ENCODE assay signal across 8 mouse cellular contexts in the genomic region with DNA sequence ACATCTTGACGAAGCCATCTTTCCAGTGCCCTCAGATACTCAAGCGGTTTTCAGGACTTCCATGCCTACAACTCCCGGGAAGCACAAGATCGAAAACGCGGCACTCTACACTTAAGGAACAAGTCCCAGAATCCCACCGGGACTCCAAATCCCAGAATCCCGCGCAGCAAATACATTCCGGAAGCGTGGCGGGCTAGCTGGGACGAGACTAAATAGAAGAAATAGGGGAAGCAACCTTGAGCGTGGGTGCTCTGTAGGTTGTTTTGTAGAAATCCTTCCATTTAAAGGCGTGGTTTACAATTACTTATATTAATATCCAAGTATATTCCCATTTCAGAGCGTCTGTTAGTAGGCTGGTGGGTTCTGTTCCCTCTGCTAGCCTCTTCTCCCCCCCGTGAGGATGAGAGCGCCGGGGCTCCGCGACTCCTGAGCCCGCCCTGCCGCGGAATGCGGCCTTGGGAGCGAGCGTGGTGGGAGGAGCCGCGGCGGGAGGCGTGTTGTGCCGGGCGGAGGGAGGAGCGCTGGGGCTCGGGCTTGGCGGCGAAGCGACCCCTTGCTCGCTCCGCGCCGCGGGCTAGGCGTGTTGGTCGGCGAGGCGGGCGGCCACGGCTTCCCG. TPM values are rescaled to one million over a fixed set of nuclear protein-coding genes. Genes with fewer than 3 reads are reported as not detected.
A peak's percentile ranks its signal among the peaks of the same experiment; 100 is the strongest.
DNase-seq lines count a peak whose midpoint lies in the region; ATAC-seq lines count a peak whose summit lies in the region.

A gene (plus strand): TSS at position 465 of the 616 bp plus-strand sequence.

- peak; percentile 95 to 98 for DNase-seq in adrenal gland, adult (ENCODE audit: inconsistent age in 2 of 2, low spot score in 1 of 2)
- DNase-seq in embryo, embryonic 10.5 days (ENCODE audit: low spot score) = peak; percentile 99
- DNase-seq in gastrocnemius, postnatal 14 days = peak; percentile 95
- peak; percentile 91 to 97 for DNase-seq in left cerebral cortex, postnatal 10 days (ENCODE audit: extremely low spot score in 1 of 2, low spot score in 2 of 2)
- peak; percentile 94 for DNase-seq in right cerebral cortex, postnatal 25 days
- DNase-seq in urinary bladder, postnatal 4 days (ENCODE audit: low spot score in 2 of 2) = peak; percentile 90 to 93

- peak; percentile 95 for ATAC-seq in inflammation-experienced regulatory T-cells, adult 6 months
- peak; percentile 97 for ATAC-seq in megakaryocyte-erythroid progenitor cell, adult 5-6 weeks (replicated peaks; ENCODE audit: low FRiP score, low TSS enrichment, poor library complexity, severe bottlenecking)

- intact Hi-C loops in gastrocnemius, postnatal 14 days (cut with DNase I; ENCODE audit: low total_unique reads) = loop anchor here (10.0 kb wide), 1 partner anchor 401 kb away; a partner anchor contains a TSS
- intact Hi-C loops in left cerebral cortex, postnatal 10 days (cut with DNase I) = no loop called here

RNA-seq across cellular contexts. Expression of the gene that starts here (rescaled TPM):
- total RNA-seq in gastrocnemius, postnatal 14 days (2021) = 1 to 10 TPM; 5.9 to 6.7 TPM
- 1 to 10 TPM; 1.5 to 2.5 (median 1.8) TPM for polyA plus RNA-seq in inflammation-experienced regulatory T-cells, adult 6 months (2017; shearing (Covaris generic))
- 10 to 100 TPM; 51.7 to 55.5 TPM for total RNA-seq in left cerebral cortex, postnatal 10 days (2021)
- total RNA-seq in megakaryocyte-erythroid progenitor cell, adult 5-6 weeks (2014; fragmentation: Nextera tagmentation) = 8.6 and 17.0 TPM in 2 replicates
- 5.7 and 6.8 TPM in 2 replicates for total RNA-seq in megakaryocyte-erythroid progenitor cell, adult 5-6 weeks (2017)

Comparison
In these comparisons a context has a peak if more than half of its experiments do, and no peak if none do; other contexts are left out.
1. Peak in every context shown above with its lines: DNase-seq and ATAC-seq.